12 mouse cellular contexts compared by ENCODE assay signal in genomic region chr1:89962092-89962491, GRCm38 (mm10). TPM values are rescaled to one million over a fixed set of nuclear protein-coding genes. Genes with fewer than 3 reads are reported as not detected.
DNase-seq lines count a peak whose midpoint lies in the region; ATAC-seq and TF ChIP-seq lines count a peak whose summit lies in the region.
"Had no signal": no experiment of that assay in that cellular context is flagged by ENCODE, and none has a peak within 500 bp of the region (broad histone marks: within the 10 kb centered on the region; RNA-seq: fewer than 3 reads in every experiment).

No protein-coding gene starts in this region.

- no peak overlapping the region for H3K9ac ChIP-seq in lung, embryonic 14.5 days
- H3K9ac ChIP-seq in forebrain, embryonic 14.5 days (ENCODE audit: low read length) = peak overlapping the region; percentile 25; the same call in 1 of the 2 replicates
- H3K9ac ChIP-seq in limb, embryonic 13.5 days = no peak overlapping the region
- H3K9ac ChIP-seq: liver, embryonic 14.5 days had no signal

- TF ChIP-seq CTCF in lung, embryonic 14.5 days (IDR thresholded peaks at IDR 0.05; ENCODE audit: low read depth) = no peak
- no peak for TF ChIP-seq CTCF in cerebellum, adult 2 months (IDR thresholded peaks at IDR 0.05; ENCODE audit: borderline replicate concordance, insufficient read depth, low read depth, low read length)

- H3K4me1 ChIP-seq in lung, embryonic 14.5 days (ENCODE audit: insufficient read depth) = no peaks in the 10 kb centered on the region
- peaks cover 6% of the 10 kb centered on the region for H3K4me1 ChIP-seq in forebrain, embryonic 14.5 days (ENCODE audit: control insufficient read depth, insufficient read depth, low read length)
- H3K4me1 ChIP-seq in limb, embryonic 13.5 days = peaks cover 11% of the 10 kb centered on the region; the same call in 1 of the 2 replicates
- H3K4me1 ChIP-seq in cerebellum, adult 2 months (ENCODE audit: control insufficient read depth, insufficient read depth, low read length) = no peaks in the 10 kb centered on the region

- H3K27me3 ChIP-seq in lung, embryonic 14.5 days (ENCODE audit: insufficient read depth, low read length) = peaks cover 1% of the 10 kb centered on the region; the same call in 1 of the 2 replicates
- H3K27me3 ChIP-seq in forebrain, embryonic 14.5 days (replicated peaks; ENCODE audit: control insufficient read depth, insufficient read depth, low read length) = peaks cover 22% of the 10 kb centered on the region
- H3K27me3 ChIP-seq in limb, embryonic 13.5 days = peaks cover 63% of the 10 kb centered on the region
- no peaks in the 10 kb centered on the region; the same call in 1 of the 2 replicates for H3K27me3 ChIP-seq in cerebellum, adult 2 months (ENCODE audit: control insufficient read depth, insufficient read depth, low read length)
- H3K27me3 ChIP-seq: CH12.LX had no signal

- no peak overlapping the region for H3K4me2 ChIP-seq in lung, embryonic 14.5 days
- H3K4me2 ChIP-seq in forebrain, embryonic 14.5 days (ENCODE audit: low read length) = 0 out of 2 replicates have a peak overlapping the region, but pooled peaks have one; percentile 12
- peak overlapping the region; percentile 35 for H3K4me2 ChIP-seq in limb, embryonic 13.5 days (replicated peaks)

- DNase-seq in lung, embryonic 14.5 days = peak; percentile 16
- DNase-seq in lung, postnatal 25 days (ENCODE audit: low spot score) = no peak
- peak; percentile 59 for DNase-seq in forebrain, embryonic 14.5 days (ENCODE audit: low spot score)
- no peak for DNase-seq in right cerebral cortex, postnatal 25 days
- no peak for DNase-seq in cerebellum, adult 2 months
- DNase-seq: layer of hippocampus, postnatal 36 days had no signal

- TF ChIP-seq POLR2A in cerebellum, adult 2 months (IDR thresholded peaks at IDR 0.05; ENCODE audit: borderline replicate concordance, insufficient read depth, low read length) = no peak

- H3K4me3 ChIP-seq in lung, embryonic 14.5 days (ENCODE audit: low read depth, low read length) = no peak overlapping the region
- no peak overlapping the region for H3K4me3 ChIP-seq in forebrain, embryonic 14.5 days (ENCODE audit: low read depth, low read length)
- H3K4me3 ChIP-seq in limb, embryonic 13.5 days = no peak overlapping the region
- no peak overlapping the region for H3K4me3 ChIP-seq in cerebellum, adult 2 months (replicated peaks; ENCODE audit: insufficient read depth, low read depth, low read length)

- H3K9me3 ChIP-seq in lung, embryonic 14.5 days (ENCODE audit: low read depth, low read length) = no peaks in the 10 kb centered on the region
- H3K9me3 ChIP-seq in forebrain, embryonic 14.5 days (replicated peaks; ENCODE audit: control insufficient read depth, low read length) = no peaks in the 10 kb centered on the region
- H3K9me3 ChIP-seq in limb, embryonic 13.5 days = no peaks in the 10 kb centered on the region

- no peak overlapping the region for H3K27ac ChIP-seq in lung, embryonic 14.5 days (ENCODE audit: low read depth)
- no peak overlapping the region; the same call in 1 of the 2 replicates for H3K27ac ChIP-seq in forebrain, embryonic 14.5 days (ENCODE audit: low read depth, low read length)
- H3K27ac ChIP-seq in limb, embryonic 13.5 days = no peak overlapping the region
- H3K27ac ChIP-seq in cerebellum, adult 2 months (ENCODE audit: insufficient read depth, low read length) = no peak overlapping the region
- H3K27ac ChIP-seq: liver, embryonic 14.5 days had no signal

- ATAC-seq in lung, embryonic 14.5 days (ENCODE audit: insufficient read depth) = no peak
- ATAC-seq in forebrain, embryonic 14.5 days = peak; percentile 52; the same call in 1 of the 2 replicates
- ATAC-seq in limb, embryonic 13.5 days (ENCODE audit: low FRiP score, low read depth) = no peak
- no peak for ATAC-seq in megakaryocyte progenitor cell, adult 5-6 weeks (replicated peaks; ENCODE audit: poor library complexity)
- ATAC-seq: intestine, embryonic 16.5 days had no signal

- 14% methylated on average over 13 of the region's 13 CpGs for WGBS in lung, embryonic 14.5 days
- WGBS in forebrain, embryonic 14.5 days = under 1% methylated on average over 13 of the region's 13 CpGs
- WGBS in limb, embryonic 13.5 days = 9% methylated on average over 13 of the region's 13 CpGs
- 16% methylated on average over 13 of the region's 13 CpGs for WGBS in cerebellum, adult 2 months

- no peaks in the 10 kb centered on the region for H3K36me3 ChIP-seq in lung, embryonic 14.5 days (ENCODE audit: insufficient read depth)
- no peaks in the 10 kb centered on the region for H3K36me3 ChIP-seq in forebrain, embryonic 14.5 days (ENCODE audit: control insufficient read depth, insufficient read depth, low read length)
- H3K36me3 ChIP-seq in limb, embryonic 13.5 days = no peaks in the 10 kb centered on the region

RNA-seq across cellular contexts. Expression of gene Gbx2, which starts 31.1 kb away (rescaled TPM):
- 0.11 and 0.17 TPM in 2 replicates for polyA plus RNA-seq in lung, embryonic 14.5 days (2014; fragmentation: Nextera tagmentation; extraction: Ambion mirVana)
- 20.3 and 20.7 TPM in 2 replicates for polyA plus RNA-seq in forebrain, embryonic 14.5 days (2014; fragmentation: Nextera tagmentation; extraction: Ambion mirVana)
- 0.11 and 0.31 TPM in 2 replicates for polyA plus RNA-seq in limb, embryonic 13.5 days (2015; fragmentation: Nextera tagmentation; extraction: Ambion mirVana)
- total RNA-seq in megakaryocyte progenitor cell, adult 5-6 weeks (2015) = 1.0 TPM in 2 replicates
- total RNA-seq in megakaryocyte progenitor cell, adult 5-6 weeks (2017) = 0.12 and 0.98 TPM in 2 replicates
- 1.7 and 2.1 TPM in 2 replicates for polyA plus RNA-seq in cerebellum, adult 2 months (2012; rRNA removed)
- total RNA-seq: CH12.LX had no signal
- polyA plus RNA-seq: stomach, embryonic 16.5 days had no signal

RNA-seq across cellular contexts. Expression of gene Asb18, which starts 52.4 kb away (rescaled TPM):
- 0.11 TPM in 1 of 2 replicates, not detected in the other for polyA plus RNA-seq in lung, embryonic 14.5 days (2014; fragmentation: Nextera tagmentation; extraction: Ambion mirVana)
- polyA plus RNA-seq in forebrain, embryonic 14.5 days (2014; fragmentation: Nextera tagmentation; extraction: Ambion mirVana) = 0.05 TPM in 1 of 2 replicates, not detected in the other
- 0.10 and 0.13 TPM in 2 replicates for polyA plus RNA-seq in limb, embryonic 13.5 days (2015; fragmentation: Nextera tagmentation; extraction: Ambion mirVana)
- not detected in 2 replicates for total RNA-seq in megakaryocyte progenitor cell, adult 5-6 weeks (2015)
- not detected in 2 replicates for total RNA-seq in megakaryocyte progenitor cell, adult 5-6 weeks (2017)
- polyA plus RNA-seq in cerebellum, adult 2 months (2012; rRNA removed) = 1.3 and 1.5 TPM in 2 replicates
- total RNA-seq: CH12.LX had no signal
- polyA plus RNA-seq: intestine, embryonic 16.5 days; liver, embryonic 14.5 days had no signal

Comparison
In these comparisons a context has a peak if more than half of its experiments do, and no peak if none do; other contexts are left out.
1. DNase-seq: peak in lung, embryonic 14.5 days (single experiment) and forebrain, embryonic 14.5 days (single experiment); none in lung, postnatal 25 days (single experiment), right cerebral cortex, postnatal 25 days (single experiment) and cerebellum, adult 2 months (0 of 2).